ENCODE assay signal across 9 mouse cellular contexts in the genomic region with DNA sequence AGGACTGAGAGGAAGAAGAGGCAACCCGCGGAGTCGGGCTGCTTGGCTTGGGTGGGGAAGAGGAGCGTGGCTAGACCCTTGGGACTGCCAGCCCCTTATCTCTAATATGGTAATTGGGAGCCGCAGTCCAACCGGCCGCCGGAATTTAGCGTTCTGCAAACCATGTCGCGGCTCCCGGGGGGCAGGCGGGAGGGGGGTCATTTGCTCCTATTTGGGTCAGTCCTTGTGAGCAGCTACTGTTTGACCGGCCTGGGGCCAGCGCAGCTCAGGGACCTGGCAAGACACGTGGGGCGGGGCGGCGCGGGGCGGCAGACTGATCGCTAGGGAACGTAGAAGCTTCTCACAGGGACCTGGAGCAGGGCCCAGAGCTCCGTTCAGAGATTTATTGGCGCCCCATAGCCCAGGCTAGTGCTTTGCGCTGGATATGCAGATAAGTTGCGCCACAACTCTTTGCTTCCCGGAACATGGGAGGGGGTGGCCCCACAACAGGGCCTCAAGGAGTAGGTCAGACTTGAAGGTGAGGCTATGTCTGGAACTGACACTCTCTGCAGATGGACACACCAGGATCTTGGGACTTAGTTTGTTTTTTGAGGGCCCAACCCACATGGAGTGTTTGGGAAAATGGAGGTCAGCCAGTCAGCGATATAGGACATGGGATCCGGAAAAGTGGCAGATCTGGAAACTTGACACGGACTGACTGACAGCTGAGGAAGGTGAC. TPM values are rescaled to one million over a fixed set of nuclear protein-coding genes. Genes with fewer than 3 reads are reported as not detected.
DNase-seq lines count a peak whose midpoint lies in the region; ATAC-seq and TF ChIP-seq lines count a peak whose summit lies in the region.
"Had no signal": no experiment of that assay in that cellular context is flagged by ENCODE, and none has a peak within 500 bp of the region (broad histone marks: within the 10 kb centered on the region; RNA-seq: fewer than 3 reads in every experiment).

No protein-coding gene starts in this region.

- peak overlapping the region; percentile 76 for H3K27ac ChIP-seq in cortical plate, adult 2 months (ENCODE audit: insufficient read depth, low read length)
- peak overlapping the region; percentile 96 for H3K27ac ChIP-seq in hindbrain, embryonic 16.5 days (ENCODE audit: low read depth, low read length)

- peaks cover 2% of the 10 kb centered on the region; the same call in 1 of the 2 replicates for H3K4me1 ChIP-seq in cortical plate, adult 2 months (ENCODE audit: control insufficient read depth, insufficient read depth, low read length)
- peaks cover 19% of the 10 kb centered on the region for H3K4me1 ChIP-seq in hindbrain, embryonic 16.5 days (ENCODE audit: control insufficient read depth, insufficient read depth, low read depth, low read length)
- H3K4me1 ChIP-seq in megakaryocyte, embryonic 14.5 days: peaks cover 87% of the 10 kb centered on the region

- peak; percentile 27 for ATAC-seq in hindbrain, embryonic 16.5 days

- intact Hi-C loops in left cerebral cortex, postnatal 14 days (cut with DNase I): no loop called here

- TF ChIP-seq CTCF in cortical plate, adult 2 months (IDR thresholded peaks at IDR 0.05; ENCODE audit: extremely low read depth, insufficient read depth, low read length): no peak

- peaks cover 6% of the 10 kb centered on the region for H3K36me3 ChIP-seq in hindbrain, embryonic 16.5 days (ENCODE audit: control insufficient read depth, insufficient read depth, low read length)
- H3K36me3 ChIP-seq in megakaryocyte, embryonic 14.5 days (replicated peaks; ENCODE audit: low read length): peaks cover 74% of the 10 kb centered on the region

- no peaks in the 10 kb centered on the region for H3K27me3 ChIP-seq in hindbrain, embryonic 16.5 days (replicated peaks; ENCODE audit: control insufficient read depth, insufficient read depth, low read length)
- no peaks in the 10 kb centered on the region for H3K27me3 ChIP-seq in megakaryocyte, embryonic 14.5 days (replicated peaks)

- no peak for TF ChIP-seq POLR2A in cortical plate, adult 2 months (IDR thresholded peaks at IDR 0.05; ENCODE audit: extremely low read depth, insufficient read depth, low read length)

- peak; percentile 34 for DNase-seq in T-cell, adult 2 months (ENCODE audit: low spot score)
- DNase-seq in gastrocnemius, adult 8-10 months (ENCODE audit: low spot score in 2 of 2): peak; percentile 86 to 88
- DNase-seq in left cerebral cortex, postnatal 14 days (ENCODE audit: low spot score in 2 of 2): peak; percentile 69 to 71
- peak; percentile 68 for DNase-seq in right cerebral cortex, postnatal 14 days
- peak; percentile 71 for DNase-seq in urinary bladder, postnatal 25 days (ENCODE audit: low spot score)

- H3K9ac ChIP-seq in hindbrain, embryonic 16.5 days (ENCODE audit: low read depth, low read length): peak overlapping the region; percentile 77

- peak overlapping the region; percentile 66 for H3K4me3 ChIP-seq in cortical plate, adult 2 months (ENCODE audit: insufficient read depth, low read length)
- peak overlapping the region; percentile 61 for H3K4me3 ChIP-seq in hindbrain, embryonic 16.5 days (ENCODE audit: low read length)
- peak overlapping the region; percentile 95 for H3K4me3 ChIP-seq in megakaryocyte, embryonic 14.5 days (replicated peaks)

- WGBS in hindbrain, embryonic 16.5 days: 3% methylated on average over 31 of the region's 31 CpGs

- peak overlapping the region; percentile 98 for H3K4me2 ChIP-seq in hindbrain, embryonic 16.5 days (ENCODE audit: low read length)

- no peaks in the 10 kb centered on the region for H3K9me3 ChIP-seq in hindbrain, embryonic 16.5 days (ENCODE audit: control insufficient read depth, low read length)
- H3K9me3 ChIP-seq in megakaryocyte, embryonic 14.5 days: no peaks in the 10 kb centered on the region

RNA-seq across cellular contexts. Expression of gene Gpr137, which starts 9.9 kb away (rescaled TPM):
- polyA plus RNA-seq in cortical plate, adult 2 months (2012; rRNA removed): 117 and 121 TPM in 2 replicates
- total RNA-seq in gastrocnemius, adult 8-10 months (2022): 10 to 100 TPM in 2 of 4 experiments, 1 to 10 TPM in 2; 9.1 to 10.9 (median 10.0) TPM
- polyA plus RNA-seq in hindbrain, embryonic 16.5 days (2015; fragmentation: Nextera tagmentation; extraction: Ambion mirVana): 67.1 and 77.6 TPM in 2 replicates
- total RNA-seq in left cerebral cortex, postnatal 14 days (2021): 10 to 100 TPM; 91.5 to 92.3 TPM
- 112 and 118 TPM in 2 replicates for polyA plus RNA-seq in megakaryocyte, embryonic 14.5 days (2012; ENCODE audit: insufficient read depth, low replicate concordance)

RNA-seq across cellular contexts. Expression of gene Bad, which starts 10.5 kb away (rescaled TPM):
- 60.4 and 66.3 TPM in 2 replicates for polyA plus RNA-seq in cortical plate, adult 2 months (2012; rRNA removed)
- total RNA-seq in gastrocnemius, adult 8-10 months (2022): 10 to 100 TPM in 2 of 4 experiments, 1 to 10 TPM in 2; 8.2 to 11.8 (median 10.6) TPM
- 96.0 and 109 TPM in 2 replicates for polyA plus RNA-seq in hindbrain, embryonic 16.5 days (2015; fragmentation: Nextera tagmentation; extraction: Ambion mirVana)
- 10 to 100 TPM; 35.2 to 36.0 TPM for total RNA-seq in left cerebral cortex, postnatal 14 days (2021)
- 108 and 197 TPM in 2 replicates for polyA plus RNA-seq in megakaryocyte, embryonic 14.5 days (2012; ENCODE audit: insufficient read depth, low replicate concordance)

RNA-seq across cellular contexts. Expression of gene Kcnk4, which starts 17.8 kb away (rescaled TPM):
- 57.1 and 59.0 TPM in 2 replicates for polyA plus RNA-seq in cortical plate, adult 2 months (2012; rRNA removed)
- not detected for total RNA-seq in gastrocnemius, adult 8-10 months (2022)
- polyA plus RNA-seq in hindbrain, embryonic 16.5 days (2015; fragmentation: Nextera tagmentation; extraction: Ambion mirVana): 14.4 and 19.1 TPM in 2 replicates
- 10 to 100 TPM; 44.9 to 50.4 TPM for total RNA-seq in left cerebral cortex, postnatal 14 days (2021)
- 0.08 TPM in 1 of 2 replicates, not detected in the other for polyA plus RNA-seq in megakaryocyte, embryonic 14.5 days (2012; ENCODE audit: insufficient read depth, low replicate concordance)
- polyA plus RNA-seq: large intestine, adult 2 months had no signal

RNA-seq across cellular contexts. Expression of gene Ppp1r14b, which starts 22.6 kb away (rescaled TPM):
- polyA plus RNA-seq in cortical plate, adult 2 months (2012; rRNA removed): 48.3 and 49.4 TPM in 2 replicates
- 100 to 1,000 TPM; 144 to 194 (median 165) TPM for total RNA-seq in gastrocnemius, adult 8-10 months (2022)
- polyA plus RNA-seq in hindbrain, embryonic 16.5 days (2015; fragmentation: Nextera tagmentation; extraction: Ambion mirVana): 89.4 and 96.8 TPM in 2 replicates
- total RNA-seq in left cerebral cortex, postnatal 14 days (2021): 10 to 100 TPM; 55.4 to 71.5 TPM
- polyA plus RNA-seq in megakaryocyte, embryonic 14.5 days (2012; ENCODE audit: insufficient read depth, low replicate concordance): 310 and 626 TPM in 2 replicates

RNA-seq across cellular contexts. Expression of gene Plcb3, which starts 24.1 kb away (rescaled TPM):
- 17.4 and 18.4 TPM in 2 replicates for polyA plus RNA-seq in cortical plate, adult 2 months (2012; rRNA removed)
- total RNA-seq in gastrocnemius, adult 8-10 months (2022): 10 to 100 TPM in 1 of 4 experiments, 1 to 10 TPM in 3; 7.0 to 10.9 (median 9.4) TPM
- 13.1 and 13.8 TPM in 2 replicates for polyA plus RNA-seq in hindbrain, embryonic 16.5 days (2015; fragmentation: Nextera tagmentation; extraction: Ambion mirVana)
- 10 to 100 TPM; 13.4 to 13.6 TPM for total RNA-seq in left cerebral cortex, postnatal 14 days (2021)
- polyA plus RNA-seq in megakaryocyte, embryonic 14.5 days (2012; ENCODE audit: insufficient read depth, low replicate concordance): 39.2 and 49.3 TPM in 2 replicates

Comparison
In these comparisons a context has a peak if more than half of its experiments do, and no peak if none do; other contexts are left out.
1. Peak in every context shown above with its lines: DNase-seq, ATAC-seq, H3K4me3 ChIP-seq and H3K27ac ChIP-seq.
2. DNase-seq: peak in every context shown above with its lines; median percentile 87 in gastrocnemius, adult 8-10 months; 71 in urinary bladder, postnatal 25 days; 70 in left cerebral cortex, postnatal 14 days; 68 in right cerebral cortex, postnatal 14 days; 34 in T-cell, adult 2 months.
3. RNA of gene Kcnk4, which starts 17.8 kb away (polyA plus RNA-seq): 57.1 to 59.0 TPM in cortical plate, adult 2 months and 14.4 to 19.1 TPM in hindbrain, embryonic 16.5 days; 0.08 TPM in megakaryocyte, embryonic 14.5 days; every median in the first group is over 10 times any median in the second.